Mouse (Mus musculus) neutrophil, adult 59 days (primary cell): ENCODE results near the gene Tmem28. TPM values are rescaled to one million over a fixed set of nuclear protein-coding genes. Genes with fewer than 3 reads are reported as not detected.

Source experiments
- total RNA-seq, 2 experiments: library from RNA; stranded (reverse); gene quantifications; 1 replicate in 1 of 2; 2 replicates in 1 of 2; pipeline ENCODE4 v1.2.4; 2023

Tmem28 gene
- total RNA-seq = not detected

GRCm38 (mm10) chrX:99820790-99821395, at the start of gene Tmem28:
TSS of gene Tmem28 (plus strand) at chrX:99821021.

Other genes with a start within 250 kb of the Tmem28 start
- 1 to 10 TPM in 1 of 2 experiments, under 1 TPM in 1; 0.20 to 1.4 TPM for gene Eda, start 154.6 kb downstream of the Tmem28 start, total RNA-seq